Mouse (Mus musculus): ENCODE measurements around the gene Chl1. TPM values are rescaled to one million over a fixed set of nuclear protein-coding genes. Genes with fewer than 3 reads are reported as not detected.

The Chl1 gene
- total RNA-seq, 2 experiments from 2014 or later, result 170 to 181 TPM

DNA sequence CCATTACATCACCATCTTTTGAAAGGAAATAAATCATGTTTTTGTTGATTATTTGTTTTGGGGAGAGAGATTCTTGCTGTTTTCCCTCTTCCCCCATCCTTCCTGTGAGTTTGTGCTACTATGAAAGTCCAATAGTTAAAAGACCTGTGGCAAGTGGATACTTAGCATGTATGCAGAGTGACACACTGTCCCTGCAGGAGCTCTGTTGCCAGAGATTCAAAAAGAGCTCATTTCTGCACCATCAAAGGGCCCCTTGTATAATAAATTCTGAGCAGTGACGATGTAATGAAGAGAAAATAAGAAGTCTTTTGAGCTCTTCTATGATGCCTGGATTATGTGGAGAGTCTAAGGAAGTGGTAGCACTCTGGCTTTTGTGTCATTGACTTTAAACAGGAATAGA lies 33.4 kb downstream of the Chl1 start:
- DNase-seq, result no peak

DNA sequence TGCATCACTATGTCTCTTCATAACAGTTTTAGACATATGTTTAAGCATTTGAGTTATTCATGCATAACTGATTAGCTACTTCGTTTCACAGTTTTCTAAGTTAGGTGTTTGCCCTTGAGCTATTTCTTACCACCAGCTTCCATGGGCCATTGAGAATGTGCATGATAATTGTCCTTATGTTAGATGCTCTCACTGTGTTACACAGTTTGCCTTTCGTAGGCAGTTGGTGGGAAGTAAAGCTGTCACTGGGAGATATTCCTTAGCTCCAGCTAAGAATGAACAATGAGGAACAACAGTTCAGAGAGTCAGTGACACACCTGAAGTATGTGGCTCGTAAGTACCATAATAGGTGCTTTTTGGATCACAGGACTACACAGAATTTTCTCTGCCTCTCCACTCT lies 35.9 kb downstream of the Chl1 start:
- no peak for DNase-seq

DNA sequence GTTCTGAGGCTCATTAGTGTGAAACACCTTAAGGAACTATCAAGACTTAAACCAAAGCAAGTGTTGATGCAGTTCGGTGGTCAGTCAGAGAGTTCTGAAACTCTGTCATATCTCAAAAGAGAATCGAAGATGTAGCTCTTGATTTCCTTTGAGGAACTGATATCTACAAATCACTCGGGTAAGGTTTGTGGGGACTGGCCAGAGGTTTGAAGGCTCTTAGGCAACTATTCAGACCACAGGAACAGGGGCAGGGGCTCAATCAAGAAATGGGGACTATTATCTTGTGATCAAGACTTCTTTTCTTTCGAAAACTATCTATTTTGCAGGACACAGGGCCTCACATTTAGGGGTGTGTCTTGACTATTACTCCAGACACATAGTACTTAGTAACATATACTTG lies 39.5 kb downstream of the Chl1 start:
- DNase-seq, result no peak

DNA sequence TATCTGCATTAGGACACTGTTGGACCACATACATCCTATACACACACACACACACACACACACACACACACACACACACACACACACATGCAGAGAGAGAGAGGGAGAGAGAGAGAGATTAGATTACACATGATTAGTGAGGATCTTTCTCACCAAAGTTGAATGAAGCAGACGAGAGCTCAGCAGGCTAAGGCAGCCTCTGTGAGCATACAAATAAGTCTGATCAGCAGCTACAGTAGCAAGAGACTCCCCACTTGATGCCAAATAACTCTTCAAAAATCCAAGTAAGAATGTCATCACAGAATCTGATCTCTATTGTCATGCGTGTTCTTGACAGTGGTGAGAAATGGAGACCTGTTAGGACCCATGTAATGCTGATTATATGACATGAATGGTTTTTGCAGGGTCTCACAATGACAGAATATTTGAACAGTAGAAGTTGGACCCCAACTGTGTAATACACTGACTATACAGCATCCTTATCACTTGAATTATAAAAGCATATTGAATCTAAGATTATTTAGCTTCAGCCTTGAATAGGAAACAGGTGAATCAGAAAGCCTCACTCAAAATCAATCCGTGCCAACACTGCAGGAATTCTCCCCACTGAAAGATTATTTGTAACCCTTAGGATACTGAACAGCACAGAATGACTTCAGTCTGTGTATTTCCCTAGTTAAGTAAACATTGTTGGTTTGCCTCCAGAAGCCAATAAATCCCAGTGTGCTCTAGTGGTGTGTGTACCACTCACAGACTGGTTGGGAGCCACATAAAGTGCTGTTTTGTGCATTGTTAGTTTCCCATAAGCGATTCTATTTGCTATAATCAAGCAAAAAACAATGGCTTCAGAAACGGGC lies 47.9 kb downstream of the Chl1 start:
- DNase-seq, result no peak

- DNase-seq, result peak; percentile 33 to 38
Measured at GRCm38 (mm10) chr6:103558894-103559225, 48.5 kb downstream of the Chl1 start.

DNA sequence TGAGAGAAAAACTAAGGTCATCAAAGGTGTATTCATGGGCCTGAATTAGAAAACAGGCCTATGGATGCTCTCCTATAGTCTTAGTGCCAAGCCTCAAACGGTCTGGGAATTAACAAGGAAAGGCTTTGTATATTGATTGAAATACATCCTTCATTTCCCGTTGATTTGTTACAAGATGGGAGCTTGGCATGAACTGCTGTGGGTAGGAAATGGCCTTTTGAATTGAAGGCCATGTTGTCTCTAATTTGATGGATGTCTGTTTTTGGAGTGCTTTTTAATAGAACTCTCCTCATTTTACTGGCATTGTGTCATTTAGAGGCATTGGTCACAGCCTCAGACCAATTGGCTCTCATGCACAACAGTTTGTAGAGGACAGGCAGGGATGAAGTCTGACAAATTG lies 49.0 kb downstream of the Chl1 start:
- no peak for DNase-seq

DNA sequence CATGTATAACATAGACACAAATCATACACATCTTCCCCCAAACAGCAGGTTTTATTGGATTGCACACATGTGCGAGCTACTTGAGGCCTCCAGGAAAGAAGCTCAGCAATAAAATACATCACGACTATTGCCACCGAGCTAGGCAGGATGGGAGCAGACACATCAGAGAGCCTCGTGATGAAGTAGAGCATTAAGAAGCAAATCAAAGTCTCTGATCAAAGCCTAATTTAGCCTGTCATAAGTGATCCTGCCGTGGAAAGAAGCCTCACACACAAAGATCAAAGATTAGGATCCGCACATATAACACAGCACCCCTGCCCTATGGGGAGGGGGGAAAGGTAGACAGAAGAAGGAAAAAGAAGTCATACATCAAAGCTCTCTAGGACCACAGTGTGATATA lies 54.4 kb downstream of the Chl1 start:
- no peak for DNase-seq

GRCm38 (mm10) chr6:103567247-103567646 lies 56.9 kb downstream of the Chl1 start:
- no peak for DNase-seq

DNA sequence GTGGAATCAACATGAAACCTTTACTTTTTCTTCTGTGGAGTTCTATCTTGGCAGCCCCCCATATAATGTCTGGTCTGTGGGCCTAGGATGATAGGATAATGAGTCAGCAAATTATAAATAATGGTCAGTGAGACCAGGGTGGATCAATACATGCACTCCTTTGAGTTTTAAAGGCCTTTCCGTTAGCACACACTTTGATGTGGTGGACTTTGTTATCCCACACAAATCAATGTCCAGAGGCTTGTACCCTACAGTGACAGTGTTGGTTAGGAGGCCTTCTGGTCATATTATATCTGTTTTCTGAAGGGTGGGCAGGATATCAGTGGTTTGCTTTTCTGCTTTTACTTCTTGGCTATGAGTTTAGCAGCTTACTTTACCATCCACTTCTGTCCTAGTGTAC lies 62.3 kb downstream of the Chl1 start:
- no peak for DNase-seq

DNA sequence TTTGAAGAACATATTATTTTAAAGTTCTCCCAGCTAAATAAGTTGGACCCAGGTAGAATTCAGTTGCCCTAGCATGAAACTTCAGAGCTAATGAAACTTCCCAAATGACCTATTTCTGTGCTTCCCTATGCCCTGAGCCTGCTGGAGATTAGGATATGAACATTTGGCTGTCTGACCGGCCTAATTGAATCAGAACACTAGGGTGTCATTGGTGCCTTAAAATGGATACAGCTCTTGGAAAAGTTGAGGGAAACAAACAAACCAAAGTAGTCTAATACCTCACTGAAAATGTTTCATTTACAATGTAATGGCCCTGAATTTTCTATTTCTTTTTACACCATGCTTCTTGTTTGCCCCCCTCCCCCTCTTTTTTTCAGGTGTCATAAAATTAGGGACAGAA lies 73.8 kb downstream of the Chl1 start:
- no peak for DNase-seq

GRCm38 (mm10) chr6:103585667-103586066 lies 75.3 kb downstream of the Chl1 start:
- no peak for DNase-seq

- no peak for DNase-seq
Measured at GRCm38 (mm10) chr6:103586081-103586480, 75.7 kb downstream of the Chl1 start.

- no peak for DNase-seq
Measured at GRCm38 (mm10) chr6:103602070-103602469, 91.7 kb downstream of the Chl1 start.

DNA sequence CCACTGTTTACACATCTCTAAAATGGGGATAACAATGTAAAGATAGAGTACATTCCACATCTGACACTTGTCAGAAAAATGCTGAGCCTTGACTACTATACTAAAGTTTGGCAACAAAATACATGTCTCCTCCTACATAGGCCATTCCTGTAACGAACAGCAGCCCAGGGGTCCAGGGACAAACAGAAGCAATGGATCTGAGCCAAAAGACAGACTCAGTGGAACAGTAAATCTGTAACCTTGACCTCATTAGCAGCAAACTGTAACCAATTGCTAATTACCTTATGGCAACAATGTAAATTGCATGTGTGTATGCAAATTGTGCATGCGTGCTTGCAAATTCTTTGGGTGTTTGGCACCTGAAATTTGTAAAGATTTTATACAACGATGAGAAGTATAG lies 100.3 kb downstream of the Chl1 start:
- no peak for DNase-seq

GRCm38 (mm10) chr6:103612626-103613025 lies 102.2 kb downstream of the Chl1 start:
- no peak for DNase-seq

DNA sequence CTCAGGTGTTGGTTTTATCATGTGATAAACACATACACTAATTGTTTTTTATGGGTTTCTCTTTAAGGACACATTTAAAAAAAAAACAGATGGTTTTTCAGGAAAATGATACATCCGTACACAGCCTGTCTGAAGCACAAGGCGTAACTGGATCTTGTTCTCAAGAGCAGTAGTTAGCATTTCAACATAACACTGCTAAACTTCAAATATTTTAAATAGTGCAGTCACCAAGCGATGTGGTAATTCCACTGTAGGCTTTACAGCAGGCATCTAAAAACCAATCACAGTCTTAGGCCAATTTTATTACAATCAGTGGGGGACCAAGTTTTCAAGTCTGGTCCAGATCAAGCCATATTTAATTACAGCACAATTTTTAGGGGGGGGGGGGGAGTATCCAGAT lies 103.3 kb downstream of the Chl1 start:
- DNase-seq, result no peak

- no peak for DNase-seq
Measured at GRCm38 (mm10) chr6:103615924-103616602, 105.7 kb downstream of the Chl1 start.

- no peak for DNase-seq
Measured at GRCm38 (mm10) chr6:103620880-103621279, 110.5 kb downstream of the Chl1 start.

DNA sequence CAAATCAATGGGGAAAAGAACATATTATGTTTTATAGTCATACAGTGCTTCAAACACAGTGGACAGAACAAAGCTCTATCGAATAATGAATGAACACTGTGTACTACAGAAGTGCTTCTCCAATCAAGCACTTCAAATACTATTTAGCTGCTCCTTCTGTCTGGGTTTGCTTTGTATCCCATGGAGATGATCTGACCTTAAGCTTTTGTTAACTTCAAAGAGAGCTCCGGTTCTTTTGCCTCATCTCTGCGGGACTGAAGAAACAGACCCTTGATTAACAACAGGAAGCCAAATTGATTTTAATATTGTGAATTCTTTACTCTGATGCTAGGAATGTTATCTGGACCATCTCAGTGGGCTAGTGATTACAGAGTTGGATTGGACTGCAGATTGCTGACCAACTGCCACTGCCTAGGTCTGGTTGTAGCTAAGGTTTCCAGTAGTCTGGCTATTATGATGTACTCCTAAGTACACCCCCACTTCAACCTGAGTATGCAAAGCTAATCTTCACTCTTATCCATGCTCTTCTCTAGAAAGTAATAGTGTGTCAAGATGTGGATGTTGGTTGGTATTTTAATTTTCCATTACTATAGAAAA lies 111.8 kb downstream of the Chl1 start:
- no peak for DNase-seq

- no peak for DNase-seq
Measured at GRCm38 (mm10) chr6:103632856-103633255, 122.5 kb downstream of the Chl1 start.

DNA sequence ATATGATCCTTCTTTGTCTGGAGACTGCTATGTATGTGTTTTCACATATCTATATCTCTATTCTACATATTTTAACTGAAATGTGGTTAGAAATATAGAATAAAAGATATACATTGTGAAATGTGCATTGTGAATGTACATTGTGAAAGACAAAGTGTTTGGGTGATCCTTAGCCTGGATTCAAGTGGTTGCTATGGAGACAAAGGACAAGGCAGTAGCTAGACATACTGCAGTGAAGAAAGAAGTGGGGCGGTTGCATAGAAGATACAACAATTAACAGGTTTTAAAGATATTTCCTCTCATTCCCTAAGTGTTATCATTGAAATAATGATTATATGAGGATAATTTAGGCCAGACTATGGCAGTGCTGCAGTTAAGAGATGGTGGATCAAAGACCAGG lies 146.4 kb downstream of the Chl1 start:
- DNase-seq, result no peak

GRCm38 (mm10) chr6:103659173-103659572 lies 148.8 kb downstream of the Chl1 start:
- DNase-seq, result no peak

GRCm38 (mm10) chr6:103665206-103665605 lies 154.8 kb downstream of the Chl1 start:
- no peak for DNase-seq
